Mouse (Mus musculus) hindbrain, embryonic 16.5 days (tissue): Measurements from ENCODE around the gene Doc2g. TPM values are rescaled to one million over a fixed set of nuclear protein-coding genes. Genes with fewer than 3 reads are reported as not detected.
A peak's percentile ranks its signal among the peaks of the same experiment; 100 is the strongest.

ENCODE experiments used
- ATAC-seq: fragments of 200-750 bp; cut with Nextera tagmentation; 2 replicates; pipeline ENCODE4 v1.8.0; 2017; ENCODE audit warnings: moderate TSS enrichment, moderate library complexity
- H3K27ac ChIP-seq: fragments of 300-500 bp; sonication (generic); 2 replicates; pipeline ENCODE4 v1.5.1; 2014; ENCODE audit warnings: low read depth, mild to moderate bottlenecking, control low read depth, low read length, moderate library complexity
- H3K27me3 ChIP-seq: fragments of 300-500 bp; sonication (generic); replicated peaks from 2 replicates; pipeline ENCODE4 v1.6.1; 2014; ENCODE audit warnings: low read length; ENCODE audit not compliant: control insufficient read depth, insufficient read depth
- H3K36me3 ChIP-seq: fragments of 300-500 bp; sonication (generic); 2 replicates; pipeline ENCODE4 v1.6.1; 2014; ENCODE audit warnings: mild to moderate bottlenecking, low read length, moderate library complexity, mixed read lengths; ENCODE audit not compliant: control insufficient read depth, insufficient read depth
- H3K4me1 ChIP-seq: fragments of 300-500 bp; sonication (generic); 2 replicates; pipeline ENCODE4 v1.6.1; 2014; ENCODE audit warnings: low read depth, low read length; ENCODE audit not compliant: control insufficient read depth, insufficient read depth
- H3K4me2 ChIP-seq: fragments of 300-500 bp; sonication (generic); 2 replicates; pipeline ENCODE4 v1.6.1; 2014; ENCODE audit warnings: mild to moderate bottlenecking, low read length, control low read depth, moderate library complexity
- H3K4me3 ChIP-seq: fragments of 300-500 bp; sonication (generic); 2 replicates; pipeline ENCODE4 v1.5.1; 2014; ENCODE audit warnings: mild to moderate bottlenecking, low read length, control low read depth, moderate library complexity
- H3K9ac ChIP-seq: fragments of 300-500 bp; sonication (generic); 2 replicates; pipeline ENCODE4 v1.6.1; 2014; ENCODE audit warnings: low read depth, mild to moderate bottlenecking, control low read depth, low read length, moderate library complexity
- H3K9me3 ChIP-seq: fragments of 300-500 bp; sonication (generic); 2 replicates; pipeline ENCODE4 v1.6.1; 2014; ENCODE audit warnings: mild to moderate bottlenecking, low read length, moderate library complexity; ENCODE audit not compliant: control insufficient read depth
- WGBS: fragments of 180-500 bp; shearing (Covaris S2); extraction: QIAGEN DNeasy Blood & Tissue Kit; methylation state at CpG from one replicate; pipeline ENCODE4 v1.1.7; 2014; 5-methylcytosine and 5-hydroxymethylcytosine counted together
- polyA plus RNA-seq: library from polyadenylated mRNA; unstranded; fragments of >200 nt; fragmentation: Nextera tagmentation; extraction: Ambion mirVana; gene quantifications from 2 replicates; pipeline ENCODE4 v1.2.1, GENCODE M21; 2015

The Doc2g gene
- polyA plus RNA-seq, 1 experiment from 2014 or later: 4.9 TPM

DNA sequence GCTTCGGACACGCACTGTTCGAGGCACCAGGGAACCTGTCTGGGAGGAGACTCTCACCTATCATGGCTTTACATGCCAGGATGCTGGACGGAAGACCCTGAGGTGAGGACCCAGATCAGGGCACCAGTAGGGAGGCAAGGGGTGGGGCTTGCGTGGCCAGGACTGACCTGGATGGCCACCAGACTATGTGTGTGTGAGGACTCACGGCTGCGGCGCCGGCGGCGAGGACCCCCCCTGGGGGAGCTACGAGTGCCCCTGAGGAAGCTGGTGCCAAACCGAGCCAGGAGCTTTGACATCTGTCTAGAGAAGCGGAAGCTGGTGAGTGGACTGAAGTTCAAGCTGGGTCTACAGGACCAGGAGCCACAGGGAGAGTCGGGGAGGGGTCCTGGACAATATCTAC is 1.2 kb downstream of the Doc2g start:
- H3K27me3 ChIP-seq: no peaks in the 10 kb centered on the region
- H3K27ac ChIP-seq: no peak overlapping the region
- H3K36me3 ChIP-seq: peaks cover 15% of the 10 kb centered on the region
- H3K9ac ChIP-seq: no peak overlapping the region
- H3K9me3 ChIP-seq: no peaks in the 10 kb centered on the region
- ATAC-seq: no peak
- peaks cover 9% of the 10 kb centered on the region for H3K4me1 ChIP-seq
- no peak overlapping the region for H3K4me3 ChIP-seq
- WGBS: 85% methylated on average over 15 of the region's 15 CpGs
- H3K4me2 ChIP-seq: no peak overlapping the region

GRCm38 (mm10) chr19:4005091-4005490 is 2.0 kb downstream of the Doc2g start:
- Histone ChIP-seq H3K4me2 (no peak overlapping the region), H3K36me3 (peaks cover 15% of the 10 kb centered on the region), H3K27ac (no peak overlapping the region), H3K9ac (no peak overlapping the region), H3K4me3 (no peak overlapping the region), H3K4me1 (peaks cover 9% of the 10 kb centered on the region), H3K9me3 (no peaks in the 10 kb centered on the region), H3K27me3 (no peaks in the 10 kb centered on the region)
- no peak for ATAC-seq
- 86% methylated on average over 9 of the region's 9 CpGs for WGBS

DNA sequence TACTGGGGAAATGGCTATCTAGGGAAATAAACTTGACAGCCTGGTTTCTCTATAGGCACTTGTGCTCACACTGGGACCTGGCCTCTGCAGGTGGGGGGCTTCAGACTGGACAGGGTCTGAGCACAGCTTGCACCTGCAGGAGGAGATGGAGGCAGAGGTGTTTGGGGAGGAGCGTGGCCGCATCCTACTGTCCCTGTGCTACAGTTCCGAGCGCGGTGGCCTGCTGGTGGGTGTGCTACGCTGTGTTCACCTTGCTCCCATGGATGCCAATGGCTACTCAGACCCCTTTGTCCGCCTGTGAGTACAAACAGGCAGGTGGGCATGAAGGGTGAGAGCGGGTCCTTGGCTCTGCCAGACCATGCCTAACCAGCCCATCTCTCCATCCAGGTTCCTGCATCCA is 2.9 kb downstream of the Doc2g start:
- Histone ChIP-seq H3K9ac (no peak overlapping the region), H3K36me3 (peaks cover 15% of the 10 kb centered on the region), H3K4me3 (no peak overlapping the region), H3K4me1 (peaks cover 8% of the 10 kb centered on the region), H3K27me3 (no peaks in the 10 kb centered on the region), H3K27ac (no peak overlapping the region), H3K4me2 (no peak overlapping the region), H3K9me3 (no peaks in the 10 kb centered on the region)
- no peak for ATAC-seq
- 88% methylated on average over 8 of the region's 8 CpGs for WGBS

GRCm38 (mm10) chr19:4011086-4011485 is 8.0 kb downstream of the Doc2g start:
- Histone ChIP-seq H3K27me3 (no peaks in the 10 kb centered on the region), H3K9ac (no peak overlapping the region), H3K4me1 (peaks cover 12% of the 10 kb centered on the region), H3K36me3 (peaks cover 11% of the 10 kb centered on the region), H3K9me3 (no peaks in the 10 kb centered on the region), H3K4me2 (no peak overlapping the region), H3K4me3 (no peak overlapping the region), H3K27ac (no peak overlapping the region)
- 93% methylated on average over 5 of the region's 5 CpGs for WGBS
- no peak for ATAC-seq

- Histone ChIP-seq H3K9ac (peak within 1 kb of the TSS; percentile 74), H3K27ac (peak within 1 kb of the TSS; percentile 75), H3K4me3 (peak within 1 kb of the TSS; percentile 58), H3K9me3 (no peaks in the 10 kb centered on the region), H3K4me1 (peaks cover 12% of the 10 kb centered on the region), H3K36me3 (peaks cover 9% of the 10 kb centered on the region), H3K27me3 (no peaks in the 10 kb centered on the region), H3K4me2 (peak within 1 kb of the TSS; percentile 59)
- WGBS: under 1% methylated on average over 45 of the region's 45 CpGs
- ATAC-seq: peak; percentile 99
Observed at GRCm38 (mm10) chr19:4012432-4013022, 9.4 kb downstream of the Doc2g start, which contains the start of gene Ndufv1. Gene Ndufv1, minus strand, starts transcription at chr19:4012806.

- peak overlapping the region; percentile 58 for H3K4me3 ChIP-seq
- peak overlapping the region; percentile 59 for H3K4me2 ChIP-seq
- no peak for ATAC-seq
- H3K4me1 ChIP-seq: peaks cover 12% of the 10 kb centered on the region
- peak overlapping the region; percentile 47 for H3K9ac ChIP-seq
- H3K9me3 ChIP-seq: no peaks in the 10 kb centered on the region
- no peaks in the 10 kb centered on the region for H3K27me3 ChIP-seq
- H3K27ac ChIP-seq: no peak overlapping the region
- WGBS: 21% methylated on average over 9 of the region's 9 CpGs
- H3K36me3 ChIP-seq: peaks cover 6% of the 10 kb centered on the region
Observed at GRCm38 (mm10) chr19:4013066-4013465, 10.0 kb downstream of the Doc2g start.

DNA sequence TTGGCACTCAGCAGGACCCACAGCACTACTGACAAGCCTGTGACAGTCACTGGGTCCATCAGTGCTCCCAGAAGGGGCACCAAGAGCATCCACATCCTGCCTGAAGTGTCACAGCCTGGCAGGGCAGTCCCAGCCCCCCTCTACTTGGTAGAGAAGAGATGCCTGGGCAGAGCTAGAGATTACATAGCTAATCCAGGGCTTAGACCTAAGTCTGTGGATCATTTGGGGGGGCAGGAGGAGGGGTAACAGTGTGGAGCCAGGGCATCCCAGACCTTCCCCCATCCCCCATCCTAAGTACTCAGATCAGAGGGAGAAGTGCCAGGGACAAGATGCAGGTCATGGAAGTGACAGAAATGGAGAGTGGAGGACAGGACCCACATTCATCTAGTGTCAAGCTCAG is 11.7 kb downstream of the Doc2g start:
- no peak overlapping the region for H3K4me2 ChIP-seq
- no peaks in the 10 kb centered on the region for H3K27me3 ChIP-seq
- H3K9ac ChIP-seq: no peak overlapping the region
- no peak for ATAC-seq
- no peak overlapping the region for H3K4me3 ChIP-seq
- H3K27ac ChIP-seq: no peak overlapping the region
- no peaks in the 10 kb centered on the region for H3K9me3 ChIP-seq
- no peaks in the 10 kb centered on the region for H3K36me3 ChIP-seq
- peaks cover 12% of the 10 kb centered on the region for H3K4me1 ChIP-seq

DNA sequence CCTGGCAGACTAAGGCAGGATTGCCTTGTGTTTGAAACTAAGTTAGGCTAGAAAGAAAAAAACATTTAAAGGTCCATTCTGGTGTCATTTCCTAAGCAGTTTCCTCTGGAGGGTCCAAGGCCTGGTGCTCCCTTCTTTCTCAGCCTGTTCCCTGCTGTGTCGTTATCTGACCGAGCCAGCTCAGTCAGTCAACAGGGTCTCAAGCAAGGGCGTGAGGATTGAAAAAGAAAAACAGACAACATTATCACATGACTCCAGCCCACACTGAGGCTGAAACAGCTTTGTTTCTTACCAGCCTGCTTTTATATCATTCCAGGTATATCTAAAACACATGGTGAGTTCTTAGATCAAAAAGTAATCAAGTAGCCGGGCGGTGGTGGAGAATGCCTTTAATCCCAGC is 12.5 kb downstream of the Doc2g start:
- H3K27ac ChIP-seq: no peak overlapping the region
- no peaks in the 10 kb centered on the region for H3K9me3 ChIP-seq
- no peak for ATAC-seq
- no peak overlapping the region for H3K4me3 ChIP-seq
- H3K4me1 ChIP-seq: peaks cover 12% of the 10 kb centered on the region
- 63% methylated on average over 5 of the region's 5 CpGs for WGBS
- no peaks in the 10 kb centered on the region for H3K27me3 ChIP-seq
- no peak overlapping the region for H3K4me2 ChIP-seq
- H3K36me3 ChIP-seq: no peaks in the 10 kb centered on the region
- H3K9ac ChIP-seq: no peak overlapping the region

GRCm38 (mm10) chr19:4017921-4018587 is 14.9 kb downstream of the Doc2g start:
- Histone ChIP-seq H3K4me3 (no peak overlapping the region), H3K27me3 (no peaks in the 10 kb centered on the region), H3K36me3 (no peaks in the 10 kb centered on the region), H3K4me1 (no peaks in the 10 kb centered on the region; the same call in 1 of the 2 replicates), H3K9ac (no peak overlapping the region), H3K27ac (no peak overlapping the region), H3K4me2 (no peak overlapping the region), H3K9me3 (no peaks in the 10 kb centered on the region)
- 74% methylated on average over 10 of the region's 10 CpGs for WGBS
- no peak for ATAC-seq
